Mouse (Mus musculus): ENCODE results near the gene Hoxa11.

- no peak for TF ChIP-seq EP300 (IDR thresholded peaks at IDR 0.05)
- no peak for TF ChIP-seq CTCF (IDR thresholded peaks at IDR 0.05)
Observed at GRCm38 (mm10) chr6:52261751-52262462, 16.3 kb upstream of the Hoxa11 start.
